Mouse (Mus musculus) embryonic facial prominence, embryonic 10.5 days (tissue): ENCODE results near the gene Tctn3. TPM values are rescaled to one million over a fixed set of nuclear protein-coding genes. Genes with fewer than 3 reads are reported as not detected.
"Not testable (repeated sequence)": the region's sequence is repeated elsewhere in the genome, so short reads cannot be mapped to it uniquely, and the experiment has no call there.

Experiments used
- DNase-seq: peaks from one replicate; pipeline ENCODE4 v3.0.0-alpha.2; 2017; ENCODE audit warnings: low spot score
- H3K27ac ChIP-seq: fragments of 300-500 bp; sonication (generic); replicated peaks from 2 replicates; pipeline ENCODE4 v1.5.1; 2016; ENCODE audit warnings: mild to moderate bottlenecking
- H3K27me3 ChIP-seq: fragments of 300-500 bp; sonication (generic); replicated peaks from 2 replicates; pipeline ENCODE4 v1.6.1; 2016; ENCODE audit warnings: low read depth, mild to moderate bottlenecking; ENCODE audit not compliant: poor library complexity, severe bottlenecking
- H3K36me3 ChIP-seq: fragments of 300-500 bp; sonication (generic); replicated peaks from 2 replicates; pipeline ENCODE4 v1.6.1; 2016; ENCODE audit warnings: mild to moderate bottlenecking, moderate library complexity
- H3K4me1 ChIP-seq: fragments of 300-500 bp; sonication (generic); 2 replicates; pipeline ENCODE4 v1.6.1; 2016
- H3K4me3 ChIP-seq: fragments of 300-500 bp; sonication (generic); 2 replicates; pipeline ENCODE4 v1.5.1; 2016; ENCODE audit warnings: mild to moderate bottlenecking, moderate library complexity
- H3K9me3 ChIP-seq: fragments of 300-500 bp; sonication (generic); 2 replicates; pipeline ENCODE4 v1.6.1; 2016; ENCODE audit warnings: mild to moderate bottlenecking
- WGBS: fragments of 180-500 bp; shearing (Covaris S2); methylation state at CpG from one replicate; pipeline ENCODE4 v1.1.7; 2016; 5-methylcytosine and 5-hydroxymethylcytosine counted together
- polyA plus RNA-seq: library from polyadenylated mRNA; unstranded; fragments of >200 nt; fragmentation: Nextera tagmentation; extraction: Ambion mirVana; gene quantifications from 2 replicates; pipeline ENCODE4 v1.2.1, GENCODE M21; 2016

The Tctn3 gene
- polyA plus RNA-seq, 1 experiment from 2014 or later: 10.0 TPM

DNA sequence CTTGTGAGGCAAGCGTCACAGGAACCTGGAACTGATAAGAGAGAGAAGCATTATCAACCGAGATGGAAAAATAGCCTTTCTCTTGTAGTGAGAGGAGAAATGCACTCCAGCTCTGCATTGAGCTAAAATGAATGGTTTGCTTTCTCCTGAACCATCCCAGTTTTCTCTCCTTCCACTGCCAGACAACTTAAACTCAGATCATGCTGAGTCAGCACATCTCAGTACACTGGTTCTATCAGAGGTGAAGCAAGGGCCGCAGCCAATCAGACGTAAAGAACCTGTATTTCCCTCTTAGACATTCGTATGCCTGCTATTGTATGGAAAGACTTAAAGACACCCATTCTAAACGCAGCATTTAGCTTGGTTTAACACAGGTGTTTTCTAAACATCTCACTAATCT lies 4.4 kb downstream of the Tctn3 start:
- Histone ChIP-seq H3K27me3 (no peaks in the 10 kb centered on the region), H3K4me3 (no peak overlapping the region), H3K27ac (no peak overlapping the region), H3K9me3 (no peaks in the 10 kb centered on the region), H3K4me1 (peaks cover 8% of the 10 kb centered on the region), H3K36me3 (peaks cover 62% of the 10 kb centered on the region)
- no peak for DNase-seq
- 88% methylated on average over 6 of the region's 6 CpGs for WGBS

GRCm38 (mm10) chr19:40605189-40605588 lies 6.8 kb downstream of the Tctn3 start:
- Histone ChIP-seq H3K36me3 (peaks cover 66% of the 10 kb centered on the region), H3K4me3 (no peak overlapping the region)

DNA sequence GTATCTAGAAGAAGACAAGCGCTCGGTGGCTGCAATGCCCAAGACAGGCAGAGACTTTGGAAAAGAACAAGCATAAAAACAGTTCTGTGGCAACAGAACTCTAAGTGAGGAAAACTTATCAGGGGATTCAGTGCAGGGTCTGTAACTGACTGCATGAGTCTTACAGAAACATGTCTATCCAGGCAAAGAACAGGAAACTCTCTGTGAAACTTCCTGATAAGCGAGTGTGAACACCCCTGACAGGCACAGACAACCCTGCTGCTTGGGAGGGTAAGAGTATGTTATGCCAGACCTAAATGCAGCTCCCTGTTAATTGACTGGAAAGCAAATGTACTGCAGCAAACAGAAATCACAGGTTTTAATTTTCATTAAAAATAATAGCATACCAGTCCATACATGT lies 10.2 kb downstream of the Tctn3 start:
- H3K4me1 ChIP-seq: no peaks in the 10 kb centered on the region
- H3K27ac ChIP-seq: no peak overlapping the region
- H3K36me3 ChIP-seq: peaks cover 46% of the 10 kb centered on the region
- 93% methylated on average over 3 of the region's 3 CpGs for WGBS
- H3K4me3 ChIP-seq: no peak overlapping the region
- H3K27me3 ChIP-seq: no peaks in the 10 kb centered on the region
- DNase-seq: no peak
- H3K9me3 ChIP-seq: no peaks in the 10 kb centered on the region

More at GRCm38 (mm10) chr19:40605189-40605588, 6.8 kb downstream of the Tctn3 start:
- no peaks in the 10 kb centered on the region for H3K27me3 ChIP-seq
- no peak overlapping the region for H3K27ac ChIP-seq
- no peak for DNase-seq
- H3K9me3 ChIP-seq: no peaks in the 10 kb centered on the region
- 93% methylated on average over 9 of the region's 9 CpGs for WGBS
- no peaks in the 10 kb centered on the region for H3K4me1 ChIP-seq

DNA sequence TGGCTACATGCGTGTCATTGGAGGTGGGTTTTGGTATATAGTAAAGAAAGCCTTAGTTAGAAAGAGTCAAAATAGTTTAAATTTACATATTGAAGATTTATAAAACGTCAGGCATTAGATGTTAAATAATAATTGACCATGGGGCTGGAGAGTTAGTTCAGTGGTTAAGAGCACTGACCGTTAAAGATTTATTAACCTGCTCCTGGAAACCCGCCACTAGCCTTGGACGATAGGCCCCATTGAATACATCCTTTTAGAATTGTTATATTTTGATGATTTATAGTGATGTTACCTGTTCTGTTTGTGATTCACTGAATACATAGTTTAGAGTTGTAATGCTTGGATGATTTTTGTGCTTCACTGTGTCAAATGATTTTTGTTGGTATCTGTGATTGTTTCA lies 11.2 kb downstream of the Tctn3 start:
- not testable (repeated sequence) for H3K27ac ChIP-seq, H3K4me3 ChIP-seq, DNase-seq, H3K4me1 ChIP-seq, H3K9me3 ChIP-seq, H3K27me3 ChIP-seq
- WGBS: 90% methylated on average over 5 of the region's 5 CpGs
- peaks cover 42% of the 10 kb centered on the region for H3K36me3 ChIP-seq

DNA sequence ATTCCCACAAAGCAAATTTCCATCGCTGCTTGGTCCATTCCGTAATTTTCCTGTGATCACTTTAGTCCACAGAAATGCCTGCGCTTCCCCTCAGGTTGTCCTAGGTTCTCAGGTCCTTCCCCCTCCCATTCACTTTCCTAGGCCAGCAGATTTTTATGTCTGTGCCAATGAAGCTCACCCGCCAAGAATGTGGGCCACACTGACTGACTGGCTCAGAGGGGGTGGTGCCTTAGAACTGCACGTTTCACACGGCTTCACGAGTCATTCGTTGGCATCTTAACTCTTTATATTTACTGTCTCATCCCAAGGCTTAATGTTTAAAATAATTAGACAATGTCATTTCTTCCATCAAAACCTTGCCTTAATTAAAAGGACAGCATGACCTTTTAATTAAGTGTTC lies 16.2 kb downstream of the Tctn3 start:
- Histone ChIP-seq H3K27me3 (no peaks in the 10 kb centered on the region), H3K9me3 (no peaks in the 10 kb centered on the region), H3K4me3 (no peak overlapping the region), H3K4me1 (no peaks in the 10 kb centered on the region), H3K36me3 (peaks cover 34% of the 10 kb centered on the region), H3K27ac (no peak overlapping the region)
- no peak for DNase-seq
- 91% methylated on average over 8 of the region's 8 CpGs for WGBS

- DNase-seq: no peak
- H3K4me1 ChIP-seq: no peaks in the 10 kb centered on the region
- H3K27ac ChIP-seq: no peak overlapping the region
- no peaks in the 10 kb centered on the region for H3K27me3 ChIP-seq
- H3K36me3 ChIP-seq: peaks cover 34% of the 10 kb centered on the region
- no peaks in the 10 kb centered on the region for H3K9me3 ChIP-seq
- WGBS: 88% methylated on average over 3 of the region's 3 CpGs
- H3K4me3 ChIP-seq: no peak overlapping the region
Observed at GRCm38 (mm10) chr19:40595231-40595630, 16.8 kb downstream of the Tctn3 start.

DNA sequence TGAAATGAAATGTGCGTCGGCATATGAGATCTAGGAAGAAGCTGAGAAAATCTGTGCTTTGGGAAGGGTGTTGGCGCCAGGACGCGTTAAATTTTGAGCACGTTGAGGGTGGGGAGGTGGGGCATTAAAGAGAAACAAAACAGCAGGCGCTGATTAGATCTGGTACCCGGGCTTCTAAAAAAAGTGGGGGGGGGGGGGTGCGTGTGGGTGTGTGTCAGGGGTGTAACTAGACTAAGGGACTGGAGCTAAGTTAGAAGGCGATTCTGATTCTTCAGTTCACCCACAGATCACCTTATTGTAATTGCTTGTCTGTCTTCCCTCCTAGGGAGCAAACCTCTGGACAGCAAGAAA lies 22.5 kb downstream of the Tctn3 start:
- Histone ChIP-seq H3K9me3 (no peaks in the 10 kb centered on the region), H3K36me3 (peaks cover 27% of the 10 kb centered on the region), H3K4me3 (peak overlapping the region; percentile 88), H3K27ac (peak overlapping the region; percentile 89), H3K4me1 (peaks cover 20% of the 10 kb centered on the region), H3K27me3 (no peaks in the 10 kb centered on the region)
- DNase-seq: no peak
- WGBS: under 1% methylated on average over 10 of the region's 10 CpGs

DNA sequence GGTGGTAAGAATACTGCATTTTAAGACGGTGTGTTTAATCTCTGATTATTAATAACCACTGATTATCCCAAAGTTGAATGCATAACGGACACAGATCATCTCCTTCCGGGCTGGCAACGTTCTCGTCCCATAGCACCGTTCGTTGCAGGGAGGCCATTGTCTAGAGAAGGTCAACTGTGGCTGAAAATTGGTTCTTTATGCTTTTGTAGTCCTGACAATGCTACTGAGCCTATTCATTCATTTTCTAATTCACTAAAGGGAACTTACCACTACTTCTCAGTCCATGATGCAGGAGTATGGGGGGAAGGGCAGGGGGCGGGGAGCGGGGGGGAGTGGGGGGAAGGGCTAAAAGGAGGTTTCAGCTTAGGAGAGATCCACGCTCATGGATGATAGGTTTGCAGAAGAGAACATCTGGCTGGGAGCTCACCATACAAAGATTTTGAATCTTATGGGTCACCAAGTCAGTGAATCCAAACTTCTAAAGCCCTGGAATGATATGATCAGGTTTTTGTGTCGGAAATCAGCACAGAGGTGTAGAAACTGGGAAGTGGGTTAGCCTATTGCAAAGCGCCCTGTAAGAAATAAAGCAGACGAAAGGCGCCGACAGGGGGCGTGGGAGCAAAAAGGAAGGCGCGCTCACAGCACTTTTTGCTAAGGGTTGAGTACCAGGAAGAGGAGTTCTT lies 23.0 kb downstream of the Tctn3 start:
- peak overlapping the region; percentile 89 for H3K27ac ChIP-seq
- DNase-seq: peak; percentile 92
- peak overlapping the region; percentile 88 for H3K4me3 ChIP-seq
- no peaks in the 10 kb centered on the region for H3K27me3 ChIP-seq
- under 1% methylated on average over 18 of the region's 18 CpGs for WGBS
- H3K4me1 ChIP-seq: peaks cover 20% of the 10 kb centered on the region
- no peaks in the 10 kb centered on the region for H3K9me3 ChIP-seq
- H3K36me3 ChIP-seq: peaks cover 26% of the 10 kb centered on the region

- H3K9me3 ChIP-seq: no peaks in the 10 kb centered on the region
- WGBS: under 1% methylated on average over 34 of the region's 34 CpGs
- H3K4me1 ChIP-seq: peaks cover 20% of the 10 kb centered on the region
- peaks cover 28% of the 10 kb centered on the region for H3K36me3 ChIP-seq
- peak within 1 kb of the TSS; percentile 88 for H3K4me3 ChIP-seq
- H3K27ac ChIP-seq: peak within 1 kb of the TSS; percentile 89
- no peaks in the 10 kb centered on the region for H3K27me3 ChIP-seq
- DNase-seq: peak; percentile 96
Observed at GRCm38 (mm10) chr19:40588293-40588654, 23.8 kb downstream of the Tctn3 start, which contains the start of gene Aldh18a1. Gene Aldh18a1 (minus strand): TSS chr19:40588463.

- peaks cover 20% of the 10 kb centered on the region for H3K4me1 ChIP-seq
- WGBS: 7% methylated on average over 30 of the region's 30 CpGs
Observed at GRCm38 (mm10) chr19:40587491-40588292, 24.3 kb downstream of the Tctn3 start.

DNA sequence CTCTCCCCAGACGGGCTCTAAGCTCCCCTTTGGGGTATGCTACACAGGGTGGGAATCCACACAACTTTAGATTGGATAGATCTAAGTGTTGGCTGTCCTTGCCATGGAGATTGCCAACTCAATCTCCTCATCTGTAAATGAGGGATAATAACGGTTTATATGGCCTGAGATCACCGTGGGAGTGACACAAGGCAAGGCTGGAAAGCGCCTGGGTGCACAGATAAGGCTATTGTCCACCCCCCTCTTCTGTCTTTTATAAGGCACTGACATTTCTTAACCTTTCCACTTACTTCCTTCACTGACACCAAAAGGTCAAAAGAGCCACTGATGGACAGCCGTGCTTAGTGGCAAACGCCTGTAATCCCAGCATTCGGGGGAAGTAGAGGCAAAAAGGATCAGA lies 25.1 kb downstream of the Tctn3 start:
- H3K27me3 ChIP-seq: no peaks in the 10 kb centered on the region
- H3K4me3 ChIP-seq: peak overlapping the region; percentile 88
- no peak overlapping the region for H3K27ac ChIP-seq
- peaks cover 42% of the 10 kb centered on the region for H3K36me3 ChIP-seq
- H3K9me3 ChIP-seq: no peaks in the 10 kb centered on the region
- peaks cover 20% of the 10 kb centered on the region for H3K4me1 ChIP-seq
- DNase-seq: no peak
- WGBS: 58% methylated on average over 7 of the region's 7 CpGs

More at GRCm38 (mm10) chr19:40587491-40588292, 24.3 kb downstream of the Tctn3 start:
- no peak for DNase-seq
- H3K27ac ChIP-seq: peak overlapping the region; percentile 89
- H3K27me3 ChIP-seq: no peaks in the 10 kb centered on the region
- peaks cover 34% of the 10 kb centered on the region for H3K36me3 ChIP-seq
- no peaks in the 10 kb centered on the region for H3K9me3 ChIP-seq
- H3K4me3 ChIP-seq: peak overlapping the region; percentile 88

DNA sequence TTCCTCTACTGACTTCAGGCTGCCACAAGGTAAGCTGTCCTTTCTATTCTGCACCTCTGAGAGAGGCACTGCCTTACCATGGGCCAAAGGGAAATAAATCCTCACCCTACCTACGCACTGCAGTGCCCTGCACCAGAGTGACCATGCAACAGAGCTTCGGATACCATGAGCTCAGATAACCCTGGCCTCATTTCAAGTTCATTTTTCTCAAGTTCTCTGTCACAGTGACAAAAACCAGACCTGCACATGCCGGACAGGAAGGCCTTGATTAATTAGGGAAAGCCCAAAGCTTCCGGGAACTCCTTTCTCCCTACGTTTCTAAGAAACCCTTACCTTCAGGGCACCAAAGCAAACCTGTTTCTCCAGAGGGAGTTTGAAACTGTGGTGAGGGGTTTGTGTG lies 30.4 kb downstream of the Tctn3 start:
- Histone ChIP-seq H3K9me3 (no peaks in the 10 kb centered on the region), H3K27me3 (no peaks in the 10 kb centered on the region), H3K4me3 (no peak overlapping the region), H3K36me3 (peaks cover 94% of the 10 kb centered on the region), H3K4me1 (peaks cover 6% of the 10 kb centered on the region; the same call in 1 of the 2 replicates), H3K27ac (no peak overlapping the region)
- DNase-seq: no peak
- WGBS: 89% methylated on average over 5 of the region's 5 CpGs

DNA sequence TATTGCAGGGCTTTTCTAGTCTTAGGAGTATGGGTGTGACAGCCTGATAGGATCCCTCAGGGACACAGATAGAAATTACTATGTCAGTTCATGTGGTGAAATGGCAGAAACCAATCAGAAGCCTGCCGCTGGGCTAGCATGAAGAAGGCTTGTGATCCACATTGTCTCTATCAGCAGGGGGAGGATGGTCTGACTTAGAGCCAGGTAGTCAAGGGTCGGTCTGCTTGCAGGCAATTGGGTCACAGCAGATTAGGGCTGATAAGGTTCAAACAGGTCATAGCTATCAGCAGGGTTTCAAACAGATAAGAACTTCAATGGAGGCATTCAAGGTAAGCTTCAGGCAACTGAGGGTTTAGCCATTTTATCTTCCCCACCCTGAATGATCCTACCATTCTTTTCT lies 31.1 kb downstream of the Tctn3 start:
- DNase-seq: no peak
- no peak overlapping the region for H3K4me3 ChIP-seq
- 89% methylated on average over 2 of the region's 2 CpGs for WGBS
- no peak overlapping the region for H3K27ac ChIP-seq
- H3K4me1 ChIP-seq: 0 out of 2 replicates have a peak, but pooled peaks cover 3% of the 10 kb centered on the region
- peaks cover 97% of the 10 kb centered on the region for H3K36me3 ChIP-seq
- no peaks in the 10 kb centered on the region for H3K9me3 ChIP-seq
- no peaks in the 10 kb centered on the region for H3K27me3 ChIP-seq
